Mouse (Mus musculus) embryonic fibroblast, embryonic 13.5 days (primary cell): ENCODE measurements around the gene B3galt4.

Experiments used
- CTCF ChIP-seq: IDR thresholded peaks from 2 replicates; pipeline ENCODE4 v1.5.1; 2011; ENCODE audit warnings: mild to moderate bottlenecking, control low read depth, low read length, moderate library complexity, borderline replicate concordance; ENCODE audit not compliant: insufficient read depth
- POLR2A ChIP-seq: IDR thresholded peaks from 2 replicates; pipeline ENCODE4 v1.6.1; 2011; ENCODE audit warnings: low read depth, mild to moderate bottlenecking, control low read depth, low read length, moderate library complexity

GRCm38 (mm10) chr17:33943454-33943853 lies 7.8 kb downstream of the B3galt4 start:
- no peak for TF ChIP-seq CTCF
- no peak for TF ChIP-seq POLR2A
